Mouse (Mus musculus): ENCODE data around the gene Gemin5.

DNA sequence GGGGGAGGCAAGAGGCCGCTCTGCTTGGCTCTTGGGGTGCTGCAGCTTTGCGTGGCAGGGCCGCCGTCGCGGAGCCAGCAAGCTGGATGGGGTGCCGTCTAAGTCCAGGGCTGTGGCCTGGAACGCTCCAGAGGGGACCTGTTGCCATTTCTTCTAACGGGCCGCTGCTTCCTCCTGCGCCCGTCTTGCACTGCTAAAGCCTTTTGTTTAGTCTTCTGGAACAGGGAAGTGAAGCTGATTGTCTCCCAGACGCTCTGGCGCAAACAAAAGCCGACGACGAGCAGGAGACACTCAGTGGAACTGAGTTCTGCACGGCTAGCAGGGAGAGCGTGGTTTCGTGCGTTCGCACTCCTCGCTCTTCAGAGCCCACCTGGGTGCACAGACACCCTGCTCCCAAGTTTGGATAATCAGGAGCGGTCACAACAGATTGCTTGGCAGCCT, 64.0 kb downstream of the Gemin5 start:
- TF ChIP-seq POLR2A (IDR thresholded peaks at IDR 0.05; ENCODE audit: insufficient read depth, low read depth, low read length), result peak; percentile 38; the same call in 1 of the 2 replicates
- no peak for TF ChIP-seq CTCF (IDR thresholded peaks at IDR 0.05)
